Mouse (Mus musculus) embryonic facial prominence, embryonic 15.5 days (tissue): ENCODE results near the gene Gm10382. TPM values are rescaled to one million over a fixed set of nuclear protein-coding genes. Genes with fewer than 3 reads are reported as not detected.

Experiments
- ATAC-seq: fragments of 200-750 bp; cut with Nextera tagmentation; 2 replicates; pipeline ENCODE4 v1.8.0; 2017; ENCODE audit warnings: low read depth, moderate TSS enrichment; ENCODE audit not compliant: insufficient number of reproducible peaks, low FRiP score, low TSS enrichment
- H3K27ac ChIP-seq: fragments of 300-500 bp; sonication (generic); replicated peaks from 2 replicates; pipeline ENCODE4 v1.5.1; 2015; ENCODE audit warnings: mild to moderate bottlenecking, inconsistent platforms
- H3K27me3 ChIP-seq: fragments of 300-500 bp; sonication (generic); 2 replicates; pipeline ENCODE4 v1.6.1; 2015; ENCODE audit warnings: inconsistent platforms
- H3K36me3 ChIP-seq: fragments of 300-500 bp; sonication (generic); 2 replicates; pipeline ENCODE4 v1.6.1; 2015; ENCODE audit warnings: mild to moderate bottlenecking, inconsistent platforms
- H3K4me1 ChIP-seq: fragments of 300-500 bp; sonication (generic); 2 replicates; pipeline ENCODE4 v1.6.1; 2015; ENCODE audit warnings: inconsistent platforms
- H3K4me2 ChIP-seq: fragments of 300-500 bp; sonication (generic); replicated peaks from 2 replicates; pipeline ENCODE4 v1.6.1; 2015; ENCODE audit warnings: mild to moderate bottlenecking, inconsistent platforms
- H3K4me3 ChIP-seq: fragments of 300-500 bp; sonication (generic); replicated peaks from 2 replicates; pipeline ENCODE4 v1.5.1; 2015; ENCODE audit warnings: mild to moderate bottlenecking, inconsistent platforms
- H3K9ac ChIP-seq: fragments of 300-500 bp; sonication (generic); 2 replicates; pipeline ENCODE4 v1.6.1; 2015; ENCODE audit warnings: inconsistent platforms
- H3K9me3 ChIP-seq: fragments of 300-500 bp; sonication (generic); replicated peaks from 2 replicates; pipeline ENCODE4 v1.6.1; 2016; ENCODE audit warnings: inconsistent platforms
- WGBS: fragments of 180-500 bp; shearing (Covaris S2); methylation state at CpG from one replicate; pipeline ENCODE4 v1.1.7; 2015; 5-methylcytosine and 5-hydroxymethylcytosine counted together
- polyA plus RNA-seq: library from polyadenylated mRNA; unstranded; fragments of >200 nt; fragmentation: Nextera tagmentation; extraction: Ambion mirVana; gene quantifications from 2 replicates; pipeline ENCODE4 v1.2.1, GENCODE M21; 2015

The Gm10382 gene
- polyA plus RNA-seq, 1 experiment from 2014 or later = 0.48 TPM

- Histone ChIP-seq H3K9me3 (no peaks in the 10 kb centered on the region), H3K27me3 (no peaks in the 10 kb centered on the region), H3K4me3 (no peak overlapping the region), H3K4me1 (peaks cover 10% of the 10 kb centered on the region; the same call in 1 of the 2 replicates), H3K9ac (no peak overlapping the region), H3K36me3 (no peaks in the 10 kb centered on the region), H3K27ac (no peak overlapping the region), H3K4me2 (no peak overlapping the region)
- ATAC-seq = no peak
- WGBS = 35% methylated on average over 7 of the region's 7 CpGs
Measured at GRCm38 (mm10) chr5:125354885-125355492, 34.1 kb upstream of the Gm10382 start.

GRCm38 (mm10) chr5:125355650-125356049 lies 33.5 kb upstream of the Gm10382 start:
- 40% methylated on average over 7 of the region's 7 CpGs for WGBS
- peaks cover 13% of the 10 kb centered on the region for H3K4me1 ChIP-seq
- no peaks in the 10 kb centered on the region for H3K36me3 ChIP-seq
- H3K4me3 ChIP-seq = no peak overlapping the region
- H3K9ac ChIP-seq = no peak overlapping the region
- no peaks in the 10 kb centered on the region for H3K9me3 ChIP-seq
- H3K27me3 ChIP-seq = no peaks in the 10 kb centered on the region
- no peak overlapping the region for H3K4me2 ChIP-seq
- H3K27ac ChIP-seq = no peak overlapping the region
- ATAC-seq = no peak; the same call in 1 of the 2 replicates

GRCm38 (mm10) chr5:125357543-125358269 lies 31.4 kb upstream of the Gm10382 start:
- no peak overlapping the region for H3K9ac ChIP-seq
- WGBS = 75% methylated on average over 12 of the region's 12 CpGs
- no peak for ATAC-seq

GRCm38 (mm10) chr5:125358270-125358608 lies 30.9 kb upstream of the Gm10382 start:
- no peak overlapping the region for H3K4me2 ChIP-seq

More at GRCm38 (mm10) chr5:125357543-125358269, 31.4 kb upstream of the Gm10382 start:
- Histone ChIP-seq H3K36me3 (no peaks in the 10 kb centered on the region), H3K27me3 (no peaks in the 10 kb centered on the region), H3K4me1 (peaks cover 17% of the 10 kb centered on the region), H3K4me2 (no peak overlapping the region), H3K9me3 (no peaks in the 10 kb centered on the region), H3K27ac (no peak overlapping the region), H3K4me3 (no peak overlapping the region)

GRCm38 (mm10) chr5:125360566-125360965 lies 28.6 kb upstream of the Gm10382 start:
- Histone ChIP-seq H3K4me3 (no peak overlapping the region), H3K9ac (no peak overlapping the region), H3K27ac (no peak overlapping the region), H3K4me2 (peak overlapping the region; percentile 19; the same call in 1 of the 2 replicates), H3K27me3 (no peaks in the 10 kb centered on the region), H3K36me3 (no peaks in the 10 kb centered on the region), H3K9me3 (no peaks in the 10 kb centered on the region), H3K4me1 (peaks cover 14% of the 10 kb centered on the region)
- no peak for ATAC-seq
- WGBS = 38% methylated on average over 9 of the region's 9 CpGs

More at GRCm38 (mm10) chr5:125358270-125358608, 30.9 kb upstream of the Gm10382 start:
- 81% methylated on average over 5 of the region's 5 CpGs for WGBS
- Histone ChIP-seq H3K4me3 (no peak overlapping the region), H3K36me3 (no peaks in the 10 kb centered on the region), H3K27me3 (no peaks in the 10 kb centered on the region), H3K4me1 (peaks cover 17% of the 10 kb centered on the region), H3K27ac (no peak overlapping the region), H3K9me3 (no peaks in the 10 kb centered on the region), H3K9ac (no peak overlapping the region)
- no peak for ATAC-seq

GRCm38 (mm10) chr5:125360981-125361510 lies 28.1 kb upstream of the Gm10382 start:
- H3K27me3 ChIP-seq = no peaks in the 10 kb centered on the region
- no peak overlapping the region for H3K27ac ChIP-seq
- H3K4me2 ChIP-seq = peak overlapping the region; percentile 19; the same call in 1 of the 2 replicates
- peaks cover 9% of the 10 kb centered on the region for H3K4me1 ChIP-seq
- no peak overlapping the region for H3K4me3 ChIP-seq
- ATAC-seq = no peak; the same call in 1 of the 2 replicates
- no peaks in the 10 kb centered on the region for H3K36me3 ChIP-seq
- no peaks in the 10 kb centered on the region for H3K9me3 ChIP-seq
- no peak overlapping the region for H3K9ac ChIP-seq
- WGBS = 31% methylated on average over 16 of the region's 16 CpGs

GRCm38 (mm10) chr5:125363894-125364293 lies 25.2 kb upstream of the Gm10382 start:
- peak; percentile 21; the same call in 1 of the 2 replicates for ATAC-seq
- Histone ChIP-seq H3K4me3 (no peak overlapping the region), H3K4me2 (no peak overlapping the region), H3K27me3 (no peaks in the 10 kb centered on the region), H3K36me3 (no peaks in the 10 kb centered on the region), H3K9ac (no peak overlapping the region), H3K27ac (no peak overlapping the region), H3K9me3 (no peaks in the 10 kb centered on the region), H3K4me1 (peaks cover 7% of the 10 kb centered on the region; the same call in 1 of the 2 replicates)
- 71% methylated on average over 7 of the region's 7 CpGs for WGBS

- H3K4me3 ChIP-seq = no peak overlapping the region
- H3K9ac ChIP-seq = no peak overlapping the region
- H3K27me3 ChIP-seq = no peaks in the 10 kb centered on the region
- H3K4me1 ChIP-seq = peaks cover 7% of the 10 kb centered on the region; the same call in 1 of the 2 replicates
- H3K36me3 ChIP-seq = no peaks in the 10 kb centered on the region
- H3K27ac ChIP-seq = no peak overlapping the region
- no peak for ATAC-seq
- no peak overlapping the region for H3K4me2 ChIP-seq
- no peaks in the 10 kb centered on the region for H3K9me3 ChIP-seq
- 73% methylated on average over 4 of the region's 4 CpGs for WGBS
Measured at GRCm38 (mm10) chr5:125364851-125365429, 24.2 kb upstream of the Gm10382 start.

- H3K4me3 ChIP-seq = no peak overlapping the region
- no peaks in the 10 kb centered on the region for H3K36me3 ChIP-seq
- no peaks in the 10 kb centered on the region for H3K27me3 ChIP-seq
- 51% methylated on average over 5 of the region's 5 CpGs for WGBS
- no peak overlapping the region for H3K4me2 ChIP-seq
- H3K27ac ChIP-seq = no peak overlapping the region
- ATAC-seq = no peak; the same call in 1 of the 2 replicates
- H3K4me1 ChIP-seq = no peaks in the 10 kb centered on the region
- no peak overlapping the region for H3K9ac ChIP-seq
- no peaks in the 10 kb centered on the region for H3K9me3 ChIP-seq
Measured at GRCm38 (mm10) chr5:125368156-125368555, 21.0 kb upstream of the Gm10382 start.

- Histone ChIP-seq H3K4me3 (no peak overlapping the region), H3K9ac (no peak overlapping the region), H3K27me3 (no peaks in the 10 kb centered on the region), H3K4me1 (no peaks in the 10 kb centered on the region), H3K36me3 (no peaks in the 10 kb centered on the region), H3K4me2 (no peak overlapping the region), H3K9me3 (no peaks in the 10 kb centered on the region), H3K27ac (no peak overlapping the region)
- ATAC-seq = 0 out of 2 replicates have a peak, but pooled peaks have one; percentile 27
- WGBS = 0% methylated on average over 4 of the region's 4 CpGs
Measured at GRCm38 (mm10) chr5:125368568-125368967, 20.6 kb upstream of the Gm10382 start.

- Histone ChIP-seq H3K27ac (no peak overlapping the region), H3K9me3 (no peaks in the 10 kb centered on the region), H3K4me1 (no peaks in the 10 kb centered on the region), H3K36me3 (no peaks in the 10 kb centered on the region), H3K27me3 (no peaks in the 10 kb centered on the region), H3K4me3 (no peak overlapping the region), H3K4me2 (no peak overlapping the region), H3K9ac (no peak overlapping the region)
- 73% methylated on average over 7 of the region's 7 CpGs for WGBS
- no peak for ATAC-seq
Measured at GRCm38 (mm10) chr5:125370950-125371693, 18.0 kb upstream of the Gm10382 start.
